Mouse (Mus musculus): ENCODE data around the gene 2010111I01Rik. TPM values are rescaled to one million over a fixed set of nuclear protein-coding genes. Genes with fewer than 3 reads are reported as not detected.

2010111I01Rik gene
- total and polyA plus RNA-seq, 2 experiments from 2014 or later = 107 to 149 TPM

- H3K27me3 ChIP-seq (ENCODE audit: control insufficient read depth, insufficient read depth, low read length) = no peaks in the 10 kb centered on the region
- peaks cover 17% of the 10 kb centered on the region for H3K36me3 ChIP-seq (replicated peaks; ENCODE audit: control insufficient read depth, insufficient read depth, low read length)
- no peak overlapping the region for H3K4me3 ChIP-seq (ENCODE audit: low read depth, low read length)
- peaks cover 54% of the 10 kb centered on the region for H3K4me1 ChIP-seq (ENCODE audit: control insufficient read depth, insufficient read depth)
- no peak overlapping the region for H3K4me2 ChIP-seq (ENCODE audit: low read depth, low read length)
- H3K27ac ChIP-seq (ENCODE audit: low read depth) = peak overlapping the region; percentile 89
- H3K9me3 ChIP-seq (replicated peaks; ENCODE audit: control insufficient read depth, low read length) = no peaks in the 10 kb centered on the region
- H3K9ac ChIP-seq (replicated peaks; ENCODE audit: low read depth, low read length) = no peak overlapping the region
- WGBS = 77% methylated on average over 1 of the region's 1 CpGs
- ATAC-seq (ENCODE audit: insufficient read depth, low read depth) (no peak; the same call in 1 of the 2 replicates), DNase-seq (ENCODE audit: low spot score) (no peak)
- no peak for TF ChIP-seq EP300 (IDR thresholded peaks at IDR 0.05; ENCODE audit: low read depth)
- TF ChIP-seq CTCF (IDR thresholded peaks at IDR 0.05; ENCODE audit: low read depth) = no peak
Measured at GRCm38 (mm10) chr13:63262168-63262957, 297.7 kb downstream of the 2010111I01Rik start.

GRCm38 (mm10) chr13:63268371-63268770, 303.7 kb downstream of the 2010111I01Rik start:
- DNase-seq (ENCODE audit: low spot score) = no peak
- Histone ChIP-seq H3K9me3 (replicated peaks; ENCODE audit: control insufficient read depth, low read length) (no peaks in the 10 kb centered on the region), H3K4me3 (ENCODE audit: low read depth, low read length) (no peak overlapping the region), H3K4me2 (ENCODE audit: low read depth, low read length) (no peak overlapping the region), H3K4me1 (ENCODE audit: control insufficient read depth, insufficient read depth) (peaks cover 33% of the 10 kb centered on the region), H3K9ac (replicated peaks; ENCODE audit: low read depth, low read length) (no peak overlapping the region), H3K27me3 (ENCODE audit: control insufficient read depth, insufficient read depth, low read length) (no peaks in the 10 kb centered on the region), H3K36me3 (replicated peaks; ENCODE audit: control insufficient read depth, insufficient read depth, low read length) (peaks cover 17% of the 10 kb centered on the region; the same call in 1 of the 2 replicates), H3K27ac (ENCODE audit: low read depth) (peak overlapping the region; percentile 61; the same call in 1 of the 2 replicates)
- TF ChIP-seq EP300 (IDR thresholded peaks at IDR 0.05; ENCODE audit: low read depth) (no peak), CTCF (IDR thresholded peaks at IDR 0.05; ENCODE audit: low read depth) (no peak)
- ATAC-seq (ENCODE audit: insufficient read depth, low read depth) = no peak
- 90% methylated on average over 4 of the region's 4 CpGs for WGBS

GRCm38 (mm10) chr13:63268776-63269175, 304.1 kb downstream of the 2010111I01Rik start:
- no peak for ATAC-seq (ENCODE audit: insufficient read depth, low read depth)
- Histone ChIP-seq H3K9ac (replicated peaks; ENCODE audit: low read depth, low read length) (no peak overlapping the region), H3K4me3 (ENCODE audit: low read depth, low read length) (no peak overlapping the region), H3K36me3 (replicated peaks; ENCODE audit: control insufficient read depth, insufficient read depth, low read length) (peaks cover 17% of the 10 kb centered on the region; the same call in 1 of the 2 replicates), H3K4me2 (ENCODE audit: low read depth, low read length) (no peak overlapping the region), H3K27me3 (ENCODE audit: control insufficient read depth, insufficient read depth, low read length) (no peaks in the 10 kb centered on the region), H3K9me3 (replicated peaks; ENCODE audit: control insufficient read depth, low read length) (no peaks in the 10 kb centered on the region), H3K4me1 (ENCODE audit: control insufficient read depth, insufficient read depth) (peaks cover 34% of the 10 kb centered on the region), H3K27ac (ENCODE audit: low read depth) (peak overlapping the region; percentile 61)
- TF ChIP-seq EP300 (IDR thresholded peaks at IDR 0.05; ENCODE audit: low read depth) (no peak), CTCF (IDR thresholded peaks at IDR 0.05; ENCODE audit: low read depth) (no peak)
- WGBS = 71% methylated on average over 1 of the region's 1 CpGs
- DNase-seq (ENCODE audit: low spot score) = no peak

GRCm38 (mm10) chr13:63270191-63270590, 305.5 kb downstream of the 2010111I01Rik start:
- Histone ChIP-seq H3K27ac (ENCODE audit: low read depth) (peak overlapping the region; percentile 38; the same call in 1 of the 2 replicates), H3K4me3 (ENCODE audit: low read depth, low read length) (no peak overlapping the region)
- no peak for TF ChIP-seq EP300 (IDR thresholded peaks at IDR 0.05; ENCODE audit: low read depth)
- TF ChIP-seq CTCF (IDR thresholded peaks at IDR 0.05; ENCODE audit: low read depth) = no peak

GRCm38 (mm10) chr13:63272017-63272601, 307.4 kb downstream of the 2010111I01Rik start:
- TF ChIP-seq CTCF (IDR thresholded peaks at IDR 0.05; ENCODE audit: low read depth) (no peak), EP300 (IDR thresholded peaks at IDR 0.05; ENCODE audit: low read depth) (no peak)
- Histone ChIP-seq H3K9me3 (replicated peaks; ENCODE audit: control insufficient read depth, low read length) (no peaks in the 10 kb centered on the region), H3K4me2 (ENCODE audit: low read depth, low read length) (peak overlapping the region; percentile 58), H3K4me3 (ENCODE audit: low read depth, low read length) (peak overlapping the region; percentile 41), H3K27me3 (ENCODE audit: control insufficient read depth, insufficient read depth, low read length) (no peaks in the 10 kb centered on the region), H3K27ac (ENCODE audit: low read depth) (peak overlapping the region; percentile 81), H3K36me3 (replicated peaks; ENCODE audit: control insufficient read depth, insufficient read depth, low read length) (peaks cover 11% of the 10 kb centered on the region; the same call in 1 of the 2 replicates), H3K4me1 (ENCODE audit: control insufficient read depth, insufficient read depth) (peaks cover 47% of the 10 kb centered on the region), H3K9ac (replicated peaks; ENCODE audit: low read depth, low read length) (peak overlapping the region; percentile 32; the same call in 1 of the 2 replicates)
- no peak for DNase-seq (ENCODE audit: low spot score)
- 25% methylated on average over 16 of the region's 16 CpGs for WGBS
- no peak for ATAC-seq (ENCODE audit: insufficient read depth, low read depth)

More at GRCm38 (mm10) chr13:63270191-63270590, 305.5 kb downstream of the 2010111I01Rik start:
- Histone ChIP-seq H3K4me2 (ENCODE audit: low read depth, low read length) (no peak overlapping the region), H3K4me1 (ENCODE audit: control insufficient read depth, insufficient read depth) (peaks cover 42% of the 10 kb centered on the region), H3K9ac (replicated peaks; ENCODE audit: low read depth, low read length) (no peak overlapping the region), H3K27me3 (ENCODE audit: control insufficient read depth, insufficient read depth, low read length) (no peaks in the 10 kb centered on the region), H3K36me3 (replicated peaks; ENCODE audit: control insufficient read depth, insufficient read depth, low read length) (peaks cover 17% of the 10 kb centered on the region; the same call in 1 of the 2 replicates), H3K9me3 (replicated peaks; ENCODE audit: control insufficient read depth, low read length) (no peaks in the 10 kb centered on the region)
- 53% methylated on average over 5 of the region's 5 CpGs for WGBS
- ATAC-seq (ENCODE audit: insufficient read depth, low read depth) (no peak), DNase-seq (ENCODE audit: low spot score) (no peak)

All from heart, postnatal 0 days (tissue).